8 mouse cellular contexts compared by ENCODE assay signal in genomic region chr4:114986591-114987432, GRCm38 (mm10). TPM values are rescaled to one million over a fixed set of nuclear protein-coding genes. Genes with fewer than 3 reads are reported as not detected.
DNase-seq lines count a peak whose midpoint lies in the region; ATAC-seq and TF ChIP-seq lines count a peak whose summit lies in the region.

TSS of gene Cmpk1 (minus strand) at chr4:114987241.

- no peak for TF ChIP-seq CTCF in MEL (IDR thresholded peaks at IDR 0.05 in 2 of 3, conservative IDR thresholded peaks at IDR 0.05 in 1 of 3; ENCODE audit: control insufficient read depth in 1 of 3, insufficient read depth in 1 of 3, low read depth in 2 of 3, low read length in 3 of 3, poor library complexity in 1 of 3, severe bottlenecking in 1 of 3)
- TF ChIP-seq CTCF in forebrain, postnatal 0 days (IDR thresholded peaks at IDR 0.05; ENCODE audit: low read depth) = no peak

- under 1% methylated on average over 92 of the region's 93 CpGs for WGBS in forebrain, postnatal 0 days
- WGBS in neural tube, embryonic 15.5 days = under 1% methylated on average over 89 of the region's 93 CpGs

- intact Hi-C loops in heart, postnatal 36 days (cut with DNase I) = loop anchor here (1.0 to 5.0 kb wide), 2 partner anchors 12 to 75 kb away; no protein-coding TSS in a partner anchor

- TF ChIP-seq RAD21 in MEL (IDR thresholded peaks at IDR 0.05; ENCODE audit: low read depth, low read length) = no peak

- peaks cover 25% of the 10 kb centered on the region for H3K79me2 ChIP-seq in MEL (ENCODE audit: control insufficient read depth, insufficient read depth, low read length, poor library complexity)

- H3K4me2 ChIP-seq in forebrain, postnatal 0 days (ENCODE audit: low read depth) = peak within 1 kb of the TSS; percentile 72
- H3K4me2 ChIP-seq in neural tube, embryonic 15.5 days = peak within 1 kb of the TSS; percentile 72

- H3K4me3 ChIP-seq in MEL (ENCODE audit: control insufficient read depth in 1 of 2, insufficient read depth in 1 of 2, low read depth in 2 of 2, low read length in 2 of 2) = peak within 1 kb of the TSS; percentile 85 to 99
- peak within 1 kb of the TSS; percentile 68 for H3K4me3 ChIP-seq in forebrain, postnatal 0 days (ENCODE audit: low read depth, low read length)
- H3K4me3 ChIP-seq in neural tube, embryonic 15.5 days (replicated peaks) = peak within 1 kb of the TSS; percentile 93

- TF ChIP-seq POLR2A in MEL (IDR thresholded peaks at IDR 0.05; ENCODE audit: control insufficient read depth in 1 of 2, insufficient read depth in 1 of 2, low read depth in 1 of 2, low read length in 2 of 2, poor library complexity in 1 of 2) = peak; percentile 84 to 94; a peak in 3 of 4 replicates

- no peaks in the 10 kb centered on the region for H3K9me3 ChIP-seq in MEL (replicated peaks; ENCODE audit: insufficient read depth, low read length)
- no peaks in the 10 kb centered on the region for H3K9me3 ChIP-seq in forebrain, postnatal 0 days (ENCODE audit: low read length)
- H3K9me3 ChIP-seq in neural tube, embryonic 15.5 days (replicated peaks) = no peaks in the 10 kb centered on the region

- H3K36me3 ChIP-seq in MEL (ENCODE audit: control insufficient read depth in 1 of 2, insufficient read depth in 2 of 2, low read length in 2 of 2) = peaks cover 0 to 27% of the 10 kb centered on the region in 2 experiments; a peak in 2 of 4 replicates
- no peaks in the 10 kb centered on the region for H3K36me3 ChIP-seq in forebrain, postnatal 0 days (ENCODE audit: insufficient read depth)
- no peaks in the 10 kb centered on the region for H3K36me3 ChIP-seq in neural tube, embryonic 15.5 days

- no peak for TF ChIP-seq EP300 in MEL (IDR thresholded peaks at IDR 0.05; ENCODE audit: low read depth in 1 of 2, low read length in 2 of 2)

- peak; percentile 97 for ATAC-seq in forebrain, postnatal 0 days
- ATAC-seq in neural tube, embryonic 15.5 days (ENCODE audit: low FRiP score) = peak; percentile 96

- peak within 1 kb of the TSS; percentile 92 for H3K9ac ChIP-seq in MEL (ENCODE audit: control insufficient read depth, low read depth, low read length, poor library complexity, severe bottlenecking)
- peak within 1 kb of the TSS; percentile 91 for H3K9ac ChIP-seq in forebrain, postnatal 0 days
- peak within 1 kb of the TSS; percentile 97 for H3K9ac ChIP-seq in neural tube, embryonic 15.5 days (replicated peaks)

- H3K27ac ChIP-seq in MEL (ENCODE audit: control insufficient read depth, low read depth, low read length) = peak within 1 kb of the TSS; percentile 93
- peak within 1 kb of the TSS; percentile 99 for H3K27ac ChIP-seq in forebrain, postnatal 0 days (ENCODE audit: low read depth, low read length)
- H3K27ac ChIP-seq in neural tube, embryonic 15.5 days (replicated peaks) = peak within 1 kb of the TSS; percentile 100

- H3K27me3 ChIP-seq in MEL (ENCODE audit: control insufficient read depth in 1 of 2, insufficient read depth in 2 of 2, low read length in 2 of 2) = no peaks in the 10 kb centered on the region
- H3K27me3 ChIP-seq in forebrain, postnatal 0 days (ENCODE audit: insufficient read depth, low read length) = peaks cover 2% of the 10 kb centered on the region; the same call in 1 of the 2 replicates
- 0 out of 2 replicates have a peak, but pooled peaks cover 3% of the 10 kb centered on the region for H3K27me3 ChIP-seq in neural tube, embryonic 15.5 days (replicated peaks)

- DNase-seq in MEL (ENCODE audit: low read depth, low spot score) = peak; percentile 86
- peak; percentile 85 to 90 for DNase-seq in cerebellum, adult 18-20 months
- peak; percentile 92 for DNase-seq in forebrain, postnatal 0 days
- DNase-seq in heart, postnatal 36 days = peak; percentile 88 to 89
- DNase-seq in layer of hippocampus, adult 18-20 months (ENCODE audit: low spot score in 2 of 2) = peak; percentile 73 to 87
- DNase-seq in lung, adult 18-20 months = peak; percentile 83 to 90
- peak; percentile 93 for DNase-seq in testis, postnatal 10 days (ENCODE audit: low spot score)

- peaks cover 12 to 16% of the 10 kb centered on the region in 2 experiments for H3K4me1 ChIP-seq in MEL (ENCODE audit: control insufficient read depth in 1 of 2, insufficient read depth in 2 of 2, low read length in 2 of 2)
- H3K4me1 ChIP-seq in forebrain, postnatal 0 days (ENCODE audit: insufficient read depth) = no peaks in the 10 kb centered on the region; the same call in 1 of the 2 replicates
- peaks cover 25% of the 10 kb centered on the region for H3K4me1 ChIP-seq in neural tube, embryonic 15.5 days

TF ChIP-seq in MEL, 35 proteins besides CTCF, POLR2A, EP300 and RAD21:
- TF ChIP-seq KAT2A (conservative IDR thresholded peaks at IDR 0.05; ENCODE audit: low read depth, low read length) = peak; percentile 36; the same call in 1 of the 2 replicates
- peak; percentile 72; the same call in 1 of the 2 replicates for TF ChIP-seq ELF1 (IDR thresholded peaks at IDR 0.05; ENCODE audit: low read depth, low read length)
- no peak for TF ChIP-seq BHLHE40 (IDR thresholded peaks at IDR 0.05; ENCODE audit: borderline replicate concordance, low read depth, low read length)
- TF ChIP-seq ETS1 (IDR thresholded peaks at IDR 0.05; ENCODE audit: low read depth, low read length) = 0 out of 2 replicates have a peak, but pooled peaks have one; percentile 6
- no peak for TF ChIP-seq GATA1 (IDR thresholded peaks at IDR 0.05; ENCODE audit: low read depth, low read length)
- peak; percentile 83 for TF ChIP-seq NELFE (IDR thresholded peaks at IDR 0.05; ENCODE audit: low read depth, low read length)
- peak; percentile 82 for TF ChIP-seq MAZ (IDR thresholded peaks at IDR 0.05; ENCODE audit: low read depth, low read length)
- no peak for TF ChIP-seq ZKSCAN1 (IDR thresholded peaks at IDR 0.05; ENCODE audit: low read depth, low read length)
- no peak for TF ChIP-seq RCOR1 (IDR thresholded peaks at IDR 0.05; ENCODE audit: low read depth, low read length)
- TF ChIP-seq USF2 (IDR thresholded peaks at IDR 0.05; ENCODE audit: borderline replicate concordance in 1 of 2, insufficient read depth in 1 of 2, low read depth in 1 of 2, low read length in 2 of 2) = no peak
- TF ChIP-seq SMC3 (IDR thresholded peaks at IDR 0.05; ENCODE audit: low read depth, low read length) = no peak
- TF ChIP-seq CHD2 (IDR thresholded peaks at IDR 0.05; ENCODE audit: low read length) = no peak
- peak; percentile 61 for TF ChIP-seq MYC (IDR thresholded peaks at IDR 0.05; ENCODE audit: low read depth, low read length)
- no peak for TF ChIP-seq TAL1 (IDR thresholded peaks at IDR 0.05; ENCODE audit: low read length)
- peak; percentile 89 for TF ChIP-seq TBP (IDR thresholded peaks at IDR 0.05; ENCODE audit: low read depth, low read length)
- TF ChIP-seq E2F4 (IDR thresholded peaks at IDR 0.05; ENCODE audit: borderline replicate concordance, low read depth, low read length) = no peak
- no peak for TF ChIP-seq MEF2A (IDR thresholded peaks at IDR 0.05; ENCODE audit: extremely low read depth, insufficient replicate concordance, low read depth, low read length, poor library complexity, severe bottlenecking)
- no peak for TF ChIP-seq ZC3H11A (IDR thresholded peaks at IDR 0.05; ENCODE audit: low read depth, low read length)
- TF ChIP-seq POLR2AphosphoS2 (IDR thresholded peaks at IDR 0.05; ENCODE audit: low read length) = peak; percentile 77; the same call in 1 of the 2 replicates
- TF ChIP-seq TCF12 (IDR thresholded peaks at IDR 0.05; ENCODE audit: low read depth, low read length) = peak; percentile 63
- no peak for TF ChIP-seq POLR2AphosphoS5 (IDR thresholded peaks at IDR 0.05; ENCODE audit: borderline replicate concordance, low read depth, low read length)
- TF ChIP-seq ZMIZ1 (IDR thresholded peaks at IDR 0.05; ENCODE audit: low read depth, low read length) = peak; percentile 88
- TF ChIP-seq NRF1 (IDR thresholded peaks at IDR 0.05; ENCODE audit: insufficient read depth, low read depth, low read length, poor library complexity, severe bottlenecking) = no peak
- TF ChIP-seq GABPA (IDR thresholded peaks at IDR 0.05; ENCODE audit: low read depth, low read length) = no peak
- peak; percentile 70; the same call in 1 of the 2 replicates for TF ChIP-seq MAX (IDR thresholded peaks at IDR 0.05; ENCODE audit: low read length)
- no peak for TF ChIP-seq JUND (IDR thresholded peaks at IDR 0.05; ENCODE audit: low read depth, low read length)
- TF ChIP-seq SIN3A (IDR thresholded peaks at IDR 0.05; ENCODE audit: low read length) = peak; percentile 67
- no peak for TF ChIP-seq USF1 (IDR thresholded peaks at IDR 0.05; ENCODE audit: low read depth, low read length)
- peak; percentile 41 for TF ChIP-seq MXI1 (IDR thresholded peaks at IDR 0.05; ENCODE audit: low read depth, low read length)
- no peak for TF ChIP-seq ZNF384 (IDR thresholded peaks at IDR 0.05; ENCODE audit: low read depth, low read length)
- 0 out of 2 replicates have a peak, but pooled peaks have one; percentile 59 for TF ChIP-seq UBTF (IDR thresholded peaks at IDR 0.05; ENCODE audit: borderline replicate concordance, insufficient read depth, low read depth, low read length)
- no peak for TF ChIP-seq MAFK (IDR thresholded peaks at IDR 0.05; ENCODE audit: borderline replicate concordance, low read depth, low read length)
- no peak for TF ChIP-seq MYB (IDR thresholded peaks at IDR 0.05; ENCODE audit: low read depth, low read length)
- peak; percentile 83 for TF ChIP-seq HCFC1 (IDR thresholded peaks at IDR 0.05; ENCODE audit: low read depth, low read length)
- TF ChIP-seq CHD1 (IDR thresholded peaks at IDR 0.05; ENCODE audit: low read depth, low read length) = no peak

RNA-seq across cellular contexts. Expression of gene Cmpk1, which starts in this region (rescaled TPM):
- 28.7 and 33.4 TPM in 2 replicates for total RNA-seq in MEL (2012; rRNA removed)
- 10 to 100 TPM in 1 of 2 experiments, not detected in 1; 33.7 TPM for polyA plus RNA-seq in MEL (2012; ENCODE audit: insufficient read depth in 1 of 2, insufficient read length in 2 of 2, low read depth in 1 of 2, low replicate concordance in 2 of 2, missing spikeins in 1 of 2)
- 120 and 132 TPM in 2 replicates for total RNA-seq in forebrain, postnatal 0 days (2014; rRNA removed)
- polyA plus RNA-seq in forebrain, postnatal 0 days (2015; fragmentation: Nextera tagmentation; extraction: Ambion mirVana) = 181 and 208 TPM in 2 replicates
- total RNA-seq in heart, postnatal 36 days (2021) = 10 to 100 TPM; 36.1 to 37.7 TPM
- total RNA-seq in layer of hippocampus, adult 18-20 months (2021) = 10 to 100 TPM; 64.1 to 68.5 TPM
- polyA plus RNA-seq in neural tube, embryonic 15.5 days (2015; fragmentation: Nextera tagmentation; extraction: Ambion mirVana) = 175 and 210 TPM in 2 replicates

Comparison
In these comparisons a context has a peak if more than half of its experiments do, and no peak if none do; other contexts are left out.
1. Peak in every context shown above with its lines: DNase-seq, ATAC-seq, H3K4me3 ChIP-seq and H3K27ac ChIP-seq.